Comparison of ENCODE assay signal across 8 mouse cellular contexts in the genomic region with DNA sequence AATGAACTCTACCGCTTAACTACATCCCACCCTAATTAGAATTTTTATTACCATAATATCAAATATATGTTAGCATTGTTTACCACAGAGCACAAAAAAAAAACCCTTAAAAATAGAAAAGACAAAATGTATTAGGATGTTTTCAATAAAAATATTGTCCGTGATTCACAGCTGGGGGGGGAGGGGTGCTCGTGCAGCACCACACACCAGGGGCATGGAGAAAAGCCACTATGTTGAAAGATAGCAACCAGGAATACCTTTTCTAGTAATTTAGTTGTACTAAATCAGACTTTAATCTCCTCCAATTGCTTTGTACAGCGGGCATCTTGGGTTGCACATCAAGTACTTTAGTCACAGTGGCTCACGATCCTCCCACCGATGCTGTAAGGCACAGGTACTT. TPM values are rescaled to one million over a fixed set of nuclear protein-coding genes. Genes with fewer than 3 reads are reported as not detected.
A peak's percentile ranks its signal among the peaks of the same experiment; 100 is the strongest.
DNase-seq lines count a peak whose midpoint lies in the region; ATAC-seq and TF ChIP-seq lines count a peak whose summit lies in the region.

No protein-coding gene starts in this region.

- TF ChIP-seq CTCF in left cerebral cortex, adult 2 months (IDR thresholded peaks at IDR 0.05), result no peak
- no peak for TF ChIP-seq CTCF in hindbrain, postnatal 0 days (IDR thresholded peaks at IDR 0.05; ENCODE audit: low read depth)

- peak overlapping the region; percentile 98 for H3K4me3 ChIP-seq in left cerebral cortex, adult 2 months
- H3K4me3 ChIP-seq in embryonic facial prominence, embryonic 13.5 days, result peak overlapping the region; percentile 82
- H3K4me3 ChIP-seq in hindbrain, postnatal 0 days (ENCODE audit: low read length), result peak overlapping the region; percentile 86
- H3K4me3 ChIP-seq in myocyte, result peak overlapping the region; percentile 44

- no peak for TF ChIP-seq POLR2A in myocyte (IDR thresholded peaks at IDR 0.05; ENCODE audit: insufficient read length, low read depth)

- H3K9me3 ChIP-seq in embryonic facial prominence, embryonic 13.5 days, result no peaks in the 10 kb centered on the region
- H3K9me3 ChIP-seq in hindbrain, postnatal 0 days (ENCODE audit: low read length), result no peaks in the 10 kb centered on the region

- peaks cover 12% of the 10 kb centered on the region for H3K4me1 ChIP-seq in embryonic facial prominence, embryonic 13.5 days
- H3K4me1 ChIP-seq in hindbrain, postnatal 0 days (ENCODE audit: insufficient read depth, low read length), result no peaks in the 10 kb centered on the region

- intact Hi-C loops in left cerebral cortex, adult 2 months (cut with DNase I), result loop anchor here (5.0 kb wide), 1 partner anchor 51 kb away; the partner anchor contains the start of genes Gstz1 and Pomt2
- intact Hi-C loops in left cerebral cortex, postnatal 25 days (cut with DNase I), result no loop called here

- no peak for DNase-seq in left cerebral cortex, adult 2 months (ENCODE audit: extremely low spot score in 1 of 2, low spot score in 2 of 2)
- DNase-seq in left cerebral cortex, postnatal 25 days (ENCODE audit: low spot score in 2 of 2), result no peak
- no peak for DNase-seq in hindbrain, postnatal 0 days (ENCODE audit: low spot score)
- no peak for DNase-seq in left cerebral cortex, adult 18-20 months (ENCODE audit: low spot score in 2 of 2)
- no peak for DNase-seq in urinary bladder, adult 2 months (ENCODE audit: low spot score)
- no peak for DNase-seq in retina, postnatal 1 day

- H3K27ac ChIP-seq in left cerebral cortex, adult 2 months, result no peak overlapping the region
- H3K27ac ChIP-seq in embryonic facial prominence, embryonic 13.5 days, result no peak overlapping the region
- H3K27ac ChIP-seq in hindbrain, postnatal 0 days, result no peak overlapping the region; the same call in 1 of the 2 replicates

- peak overlapping the region; percentile 90 for H3K9ac ChIP-seq in embryonic facial prominence, embryonic 13.5 days
- peak overlapping the region; percentile 89 for H3K9ac ChIP-seq in hindbrain, postnatal 0 days (replicated peaks; ENCODE audit: low read length)

- peak overlapping the region; percentile 89 for H3K4me2 ChIP-seq in embryonic facial prominence, embryonic 13.5 days
- peak overlapping the region; percentile 78 for H3K4me2 ChIP-seq in hindbrain, postnatal 0 days (ENCODE audit: low read depth, low read length)
- peak overlapping the region; percentile 76 for H3K4me2 ChIP-seq in myocyte (ENCODE audit: low read depth)

- no peaks in the 10 kb centered on the region for H3K27me3 ChIP-seq in embryonic facial prominence, embryonic 13.5 days
- no peaks in the 10 kb centered on the region for H3K27me3 ChIP-seq in hindbrain, postnatal 0 days (ENCODE audit: insufficient read depth, low read length)
- H3K27me3 ChIP-seq in myocyte (ENCODE audit: control insufficient read depth, insufficient read depth, insufficient read length), result no peaks in the 10 kb centered on the region

- WGBS in embryonic facial prominence, embryonic 13.5 days, result 46% methylated on average over 6 of the region's 6 CpGs
- WGBS in hindbrain, postnatal 0 days, result 37% methylated on average over 6 of the region's 6 CpGs

- H3ac ChIP-seq in myocyte (ENCODE audit: control insufficient read depth, insufficient read length), result no peak overlapping the region

- ATAC-seq in embryonic facial prominence, embryonic 13.5 days (ENCODE audit: insufficient number of reproducible peaks, insufficient read depth, low FRiP score, low TSS enrichment, low read depth), result no peak
- ATAC-seq in hindbrain, postnatal 0 days, result no peak

- no peaks in the 10 kb centered on the region for H3K36me3 ChIP-seq in embryonic facial prominence, embryonic 13.5 days
- H3K36me3 ChIP-seq in hindbrain, postnatal 0 days (ENCODE audit: insufficient read depth, low read length), result no peaks in the 10 kb centered on the region
- H3K36me3 ChIP-seq in myocyte (ENCODE audit: control insufficient read depth, insufficient read depth), result no peaks in the 10 kb centered on the region

- no peaks in the 10 kb centered on the region for H3K79me2 ChIP-seq in myocyte (ENCODE audit: control insufficient read depth, insufficient read depth)

TF ChIP-seq in myocyte, 11 proteins besides CTCF, POLR2A, EP300 and RAD21:
- TF ChIP-seq TCF3 (IDR thresholded peaks at IDR 0.05; ENCODE audit: insufficient read length, low read depth) (no peak), TCF12 (IDR thresholded peaks at IDR 0.05; ENCODE audit: insufficient read depth, poor library complexity, severe bottlenecking) (no peak), USF1 (IDR thresholded peaks at IDR 0.05; ENCODE audit: low read depth) (no peak), POLR2AphosphoS2 (IDR thresholded peaks at IDR 0.05; ENCODE audit: insufficient read length, low read depth) (no peak), MAX (IDR thresholded peaks at IDR 0.05; ENCODE audit: low read depth) (no peak), REST (IDR thresholded peaks at IDR 0.05; ENCODE audit: insufficient read depth, insufficient read length) (no peak), CEBPB (IDR thresholded peaks at IDR 0.05; ENCODE audit: insufficient read depth, poor library complexity, severe bottlenecking) (no peak), MYOG (IDR thresholded peaks at IDR 0.05; ENCODE audit: control insufficient read depth in 1 of 3, insufficient read depth in 1 of 3, insufficient read length in 2 of 3, low read depth in 2 of 3) (no peak), E2F4 (IDR thresholded peaks at IDR 0.05; ENCODE audit: insufficient read depth) (no peak), MYOD1 (IDR thresholded peaks at IDR 0.05; ENCODE audit: control insufficient read depth in 1 of 3, insufficient read length in 2 of 3, low read depth in 2 of 3) (no peak), SRF (IDR thresholded peaks at IDR 0.05; ENCODE audit: control insufficient read depth, insufficient read length, low read depth) (no peak)
TF ChIP-seq in myocyte: peak in this region for 0.

RNA-seq across cellular contexts. Expression of gene Samd15, which starts 0.7 kb away (rescaled TPM):
- total RNA-seq in left cerebral cortex, adult 2 months (2021), result 1 to 10 TPM; 4.7 TPM
- total RNA-seq in left cerebral cortex, postnatal 25 days (2021), result 1 to 10 TPM; 4.5 to 4.7 TPM
- polyA plus RNA-seq in embryonic facial prominence, embryonic 13.5 days (2015; fragmentation: Nextera tagmentation; extraction: Ambion mirVana), result 1.5 and 2.4 TPM in 2 replicates
- total RNA-seq in hindbrain, postnatal 0 days (2014; rRNA removed), result 0.10 and 0.83 TPM in 2 replicates
- 2.3 TPM in 2 replicates for polyA plus RNA-seq in hindbrain, postnatal 0 days (2015; fragmentation: Nextera tagmentation; extraction: Ambion mirVana)
- 0.29 TPM for polyA plus RNA-seq in myocyte (2012; fragmentation: generic; extraction: Trizol)
- total RNA-seq in left cerebral cortex, adult 18-20 months (2021), result 1 to 10 TPM; 4.9 to 5.1 TPM
- 0.43 and 0.56 TPM in 2 replicates for polyA plus RNA-seq in urinary bladder, adult 2 months (2012; rRNA removed)

RNA-seq across cellular contexts. Expression of gene Tmed8, which starts 1.5 kb away (rescaled TPM):
- 10 to 100 TPM; 27.5 to 29.5 TPM for total RNA-seq in left cerebral cortex, adult 2 months (2021)
- 10 to 100 TPM; 30.7 to 32.4 TPM for total RNA-seq in left cerebral cortex, postnatal 25 days (2021)
- 2.0 and 2.4 TPM in 2 replicates for polyA plus RNA-seq in embryonic facial prominence, embryonic 13.5 days (2015; fragmentation: Nextera tagmentation; extraction: Ambion mirVana)
- 13.7 and 14.0 TPM in 2 replicates for total RNA-seq in hindbrain, postnatal 0 days (2014; rRNA removed)
- polyA plus RNA-seq in hindbrain, postnatal 0 days (2015; fragmentation: Nextera tagmentation; extraction: Ambion mirVana), result 3.4 and 3.9 TPM in 2 replicates
- polyA plus RNA-seq in myocyte (2012; fragmentation: generic; extraction: Trizol), result 2.1 TPM
- 10 to 100 TPM; 29.7 to 30.7 TPM for total RNA-seq in left cerebral cortex, adult 18-20 months (2021)
- 8.8 and 10.2 TPM in 2 replicates for polyA plus RNA-seq in urinary bladder, adult 2 months (2012; rRNA removed)

RNA-seq across cellular contexts. Expression of gene Noxred1, which starts 39.7 kb away (rescaled TPM):
- 1 to 10 TPM; 1.1 to 3.8 TPM for total RNA-seq in left cerebral cortex, adult 2 months (2021)
- 1 to 10 TPM; 1.7 to 2.0 TPM for total RNA-seq in left cerebral cortex, postnatal 25 days (2021)
- polyA plus RNA-seq in embryonic facial prominence, embryonic 13.5 days (2015; fragmentation: Nextera tagmentation; extraction: Ambion mirVana), result 0.32 and 0.84 TPM in 2 replicates
- 0.84 TPM in 1 of 2 replicates, not detected in the other for total RNA-seq in hindbrain, postnatal 0 days (2014; rRNA removed)
- 0.48 TPM in 2 replicates for polyA plus RNA-seq in hindbrain, postnatal 0 days (2015; fragmentation: Nextera tagmentation; extraction: Ambion mirVana)
- 0.13 TPM for polyA plus RNA-seq in myocyte (2012; fragmentation: generic; extraction: Trizol)
- 1 to 10 TPM; 1.8 to 2.3 TPM for total RNA-seq in left cerebral cortex, adult 18-20 months (2021)
- 0.68 and 0.73 TPM in 2 replicates for polyA plus RNA-seq in urinary bladder, adult 2 months (2012; rRNA removed)

RNA-seq across cellular contexts. Expression of gene Pomt2, which starts 51.0 kb away (rescaled TPM):
- 10 to 100 TPM; 16.4 to 19.6 TPM for total RNA-seq in left cerebral cortex, adult 2 months (2021)
- 10 to 100 TPM; 18.2 to 20.8 TPM for total RNA-seq in left cerebral cortex, postnatal 25 days (2021)
- polyA plus RNA-seq in embryonic facial prominence, embryonic 13.5 days (2015; fragmentation: Nextera tagmentation; extraction: Ambion mirVana), result 14.3 and 14.4 TPM in 2 replicates
- 31.0 and 40.7 TPM in 2 replicates for total RNA-seq in hindbrain, postnatal 0 days (2014; rRNA removed)
- polyA plus RNA-seq in hindbrain, postnatal 0 days (2015; fragmentation: Nextera tagmentation; extraction: Ambion mirVana), result 12.0 and 12.4 TPM in 2 replicates
- polyA plus RNA-seq in myocyte (2012; fragmentation: generic; extraction: Trizol), result 11.1 TPM
- 10 to 100 TPM; 16.0 to 18.7 TPM for total RNA-seq in left cerebral cortex, adult 18-20 months (2021)
- polyA plus RNA-seq in urinary bladder, adult 2 months (2012; rRNA removed), result 13.6 and 13.9 TPM in 2 replicates

RNA-seq across cellular contexts. Expression of gene Gstz1, which starts 51.8 kb away (rescaled TPM):
- 10 to 100 TPM; 48.9 to 50.3 TPM for total RNA-seq in left cerebral cortex, adult 2 months (2021)
- total RNA-seq in left cerebral cortex, postnatal 25 days (2021), result 10 to 100 TPM; 45.5 to 48.5 TPM
- polyA plus RNA-seq in embryonic facial prominence, embryonic 13.5 days (2015; fragmentation: Nextera tagmentation; extraction: Ambion mirVana), result 29.1 and 32.1 TPM in 2 replicates
- 56.3 and 61.1 TPM in 2 replicates for total RNA-seq in hindbrain, postnatal 0 days (2014; rRNA removed)
- polyA plus RNA-seq in hindbrain, postnatal 0 days (2015; fragmentation: Nextera tagmentation; extraction: Ambion mirVana), result 45.6 and 45.8 TPM in 2 replicates
- 44.3 TPM for polyA plus RNA-seq in myocyte (2012; fragmentation: generic; extraction: Trizol)
- 10 to 100 TPM; 48.2 to 51.6 TPM for total RNA-seq in left cerebral cortex, adult 18-20 months (2021)
- 70.0 and 90.4 TPM in 2 replicates for polyA plus RNA-seq in urinary bladder, adult 2 months (2012; rRNA removed)

Comparison
In these comparisons a context has a peak if more than half of its experiments do, and no peak if none do; other contexts are left out.
1. H3K4me3 ChIP-seq: peak in every context shown above with its lines; median percentile 98 in left cerebral cortex, adult 2 months; 86 in hindbrain, postnatal 0 days; 82 in embryonic facial prominence, embryonic 13.5 days; 44 in myocyte.